Mouse (Mus musculus): ENCODE measurements around the gene Rassf7.

GRCm38 (mm10) chr7:141263640-141264039, 48.0 kb downstream of the Rassf7 start:
- TF ChIP-seq CTCF (IDR thresholded peaks at IDR 0.05; ENCODE audit: borderline replicate concordance, extremely low read depth, insufficient read depth, insufficient read length) (no peak), POLR2A (IDR thresholded peaks at IDR 0.05; ENCODE audit: borderline replicate concordance, extremely low read depth, insufficient read depth, insufficient read length, poor library complexity, severe bottlenecking) (no peak)
